Mouse (Mus musculus): ENCODE data around the gene Klc4. TPM values are rescaled to one million over a fixed set of nuclear protein-coding genes. Genes with fewer than 3 reads are reported as not detected.

Gene Klc4
- 25.1 and 32.1 TPM in 2 replicates for total RNA-seq (2014; rRNA removed)
- polyA plus RNA-seq (2015; fragmentation: Nextera tagmentation; extraction: Ambion mirVana): 23.0 and 24.0 TPM in 2 replicates

DNA sequence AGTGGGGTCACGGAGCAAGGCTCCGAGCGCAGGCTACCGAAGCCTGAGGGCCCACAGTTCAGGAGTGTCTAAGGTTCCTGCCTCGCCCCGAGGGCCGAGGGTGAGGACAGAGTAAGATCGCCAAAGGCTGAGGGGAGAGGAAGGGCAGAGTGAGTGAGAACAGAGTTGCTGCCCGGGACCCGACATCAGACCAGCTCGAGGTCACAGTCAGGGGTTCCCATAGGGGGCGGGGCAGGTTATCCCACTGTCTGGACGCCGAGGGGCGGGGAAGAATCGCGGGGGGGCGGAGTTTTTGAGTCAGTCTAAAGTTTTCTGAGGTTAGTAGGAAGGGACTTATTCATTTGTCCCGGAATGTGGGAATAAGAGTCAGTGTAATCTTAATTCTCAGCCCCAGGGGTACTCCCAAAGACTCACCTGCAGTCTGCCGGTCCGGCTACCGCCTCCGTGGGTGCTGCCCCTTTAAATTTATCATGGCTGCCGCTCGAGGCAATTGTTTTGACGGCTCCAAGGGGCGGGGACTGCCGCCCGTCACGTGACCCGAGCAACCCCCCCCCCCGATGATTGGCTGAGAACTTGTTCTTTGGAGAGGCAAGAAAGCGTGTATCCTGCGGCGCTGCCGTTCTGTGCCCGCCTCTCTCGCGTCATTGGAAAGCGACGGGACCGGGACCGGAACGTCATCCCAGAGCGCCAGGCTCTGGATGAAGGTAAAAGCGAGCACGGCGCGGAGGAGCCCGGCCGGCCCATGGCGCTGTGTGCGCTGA, at the start of gene Klc4, which contains the start of gene Mrpl2:
Gene Klc4, minus strand, starts transcription at position 462 of the 761 bp plus-strand sequence.
Gene Mrpl2, plus strand, starts transcription at position 669 of the 761 bp plus-strand sequence.
- WGBS: under 1% methylated on average over 52 of the region's 53 CpGs
- Histone ChIP-seq H3K4me3 (ENCODE audit: low read length) (peak within 1 kb of the TSS; percentile 59), H3K4me2 (ENCODE audit: low read depth, low read length) (peak within 1 kb of the TSS; percentile 97), H3K9ac (replicated peaks; ENCODE audit: low read length) (peak within 1 kb of the TSS; percentile 77), H3K27ac (peak within 1 kb of the TSS; percentile 85), H3K27me3 (ENCODE audit: insufficient read depth, low read length) (no peaks in the 10 kb centered on the region), H3K9me3 (ENCODE audit: low read length) (no peaks in the 10 kb centered on the region), H3K4me1 (ENCODE audit: insufficient read depth, low read length) (peaks cover 10% of the 10 kb centered on the region; the same call in 1 of the 2 replicates), H3K36me3 (ENCODE audit: insufficient read depth, low read length) (peaks cover 10% of the 10 kb centered on the region; the same call in 1 of the 2 replicates)
- peak; percentile 75 for ATAC-seq
- TF ChIP-seq CTCF (IDR thresholded peaks at IDR 0.05; ENCODE audit: low read depth): no peak
- peak; percentile 98 for DNase-seq (ENCODE audit: low spot score)

DNA sequence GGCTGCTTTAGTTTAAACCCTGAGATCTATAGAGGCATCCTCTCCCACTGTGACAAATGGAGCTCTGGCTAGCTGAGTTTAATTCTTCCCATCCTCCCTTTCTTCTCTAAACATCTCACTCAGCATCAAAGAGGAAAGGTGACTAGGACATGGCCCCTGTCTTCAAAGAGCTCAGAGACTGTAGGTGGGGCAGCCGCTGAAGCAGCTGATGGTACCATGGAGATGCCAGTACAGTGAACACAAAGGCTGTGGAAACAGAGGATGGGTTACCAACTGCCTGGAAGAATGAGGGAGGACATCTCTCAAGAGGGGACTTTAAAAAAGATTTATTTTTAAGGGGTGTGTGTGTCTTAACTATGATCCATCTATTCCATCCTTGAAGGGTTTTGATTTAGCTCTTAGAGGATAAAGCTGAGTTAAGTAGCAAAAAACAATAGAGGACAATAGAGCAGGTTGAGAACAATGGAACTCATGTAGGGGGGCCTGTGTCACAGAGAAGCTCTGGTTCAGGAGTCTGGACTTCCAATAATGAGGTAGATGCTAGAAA, 48.8 kb upstream of the Klc4 start:
- ATAC-seq: no peak
- 59% methylated on average over 1 of the region's 1 CpGs for WGBS
- H3K4me1 ChIP-seq (ENCODE audit: insufficient read depth, low read length): no peaks in the 10 kb centered on the region
- H3K4me3 ChIP-seq (ENCODE audit: low read length): no peak overlapping the region
- H3K27me3 ChIP-seq (ENCODE audit: insufficient read depth, low read length): no peaks in the 10 kb centered on the region
- no peak for DNase-seq (ENCODE audit: low spot score)
- H3K4me2 ChIP-seq (ENCODE audit: low read depth, low read length): no peak overlapping the region
- no peak for TF ChIP-seq CTCF (IDR thresholded peaks at IDR 0.05; ENCODE audit: low read depth)
- H3K36me3 ChIP-seq (ENCODE audit: insufficient read depth, low read length): peaks cover 16% of the 10 kb centered on the region; the same call in 1 of the 2 replicates
- no peak overlapping the region for H3K27ac ChIP-seq
- H3K9me3 ChIP-seq (ENCODE audit: low read length): no peaks in the 10 kb centered on the region
- H3K9ac ChIP-seq (replicated peaks; ENCODE audit: low read length): no peak overlapping the region

DNA sequence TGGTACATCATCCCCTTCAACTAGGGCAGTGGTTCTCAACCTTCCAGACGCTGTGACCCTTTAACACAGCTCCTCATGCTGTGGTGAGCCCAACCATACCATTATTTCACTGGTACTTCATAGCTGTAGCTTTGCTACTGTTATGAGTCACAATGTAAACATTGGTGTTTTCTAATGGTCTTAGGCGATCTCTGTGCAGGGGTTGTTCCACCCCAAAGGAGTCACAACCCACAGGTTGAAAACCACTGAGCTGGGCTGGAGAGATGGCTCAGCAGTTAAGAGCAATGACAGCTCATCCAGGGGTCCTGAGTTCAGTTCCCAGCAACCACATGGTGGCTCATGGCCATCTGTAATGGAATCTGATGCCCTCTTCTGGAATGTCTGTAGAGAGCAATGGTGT, 45.6 kb upstream of the Klc4 start:
- H3K4me1 ChIP-seq (ENCODE audit: insufficient read depth, low read length): no peaks in the 10 kb centered on the region
- H3K9ac ChIP-seq (replicated peaks; ENCODE audit: low read length): no peak overlapping the region
- H3K27ac ChIP-seq: no peak overlapping the region
- TF ChIP-seq CTCF (IDR thresholded peaks at IDR 0.05; ENCODE audit: low read depth): no peak
- no peak overlapping the region for H3K4me2 ChIP-seq (ENCODE audit: low read depth, low read length)
- WGBS: 96% methylated on average over 2 of the region's 2 CpGs
- DNase-seq (ENCODE audit: low spot score) (no peak), ATAC-seq (no peak)
- H3K27me3 ChIP-seq (ENCODE audit: insufficient read depth, low read length): no peaks in the 10 kb centered on the region
- H3K4me3 ChIP-seq (ENCODE audit: low read length): no peak overlapping the region
- H3K9me3 ChIP-seq (ENCODE audit: low read length): no peaks in the 10 kb centered on the region
- peaks cover 15% of the 10 kb centered on the region; the same call in 1 of the 2 replicates for H3K36me3 ChIP-seq (ENCODE audit: insufficient read depth, low read length)

DNA sequence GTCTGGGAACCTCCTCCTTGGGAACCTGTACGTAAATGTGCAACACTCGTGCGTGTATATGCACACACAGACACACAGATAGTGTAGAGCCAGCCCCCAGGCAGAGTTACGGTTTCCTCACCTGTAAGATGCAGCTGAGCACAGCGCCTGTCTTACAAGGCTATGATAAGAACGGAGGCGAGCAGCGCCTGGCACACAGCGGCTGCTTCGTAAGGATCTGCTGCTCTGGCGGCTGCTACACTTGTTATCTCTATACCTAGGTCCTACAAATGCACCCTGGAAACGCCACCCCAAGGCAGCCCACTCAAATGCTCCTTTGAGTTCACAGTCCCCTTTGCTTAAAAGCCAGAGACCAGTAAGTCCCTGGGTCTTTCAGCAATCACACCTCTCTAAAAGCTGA, 44.8 kb upstream of the Klc4 start:
- DNase-seq (ENCODE audit: low spot score) (no peak), ATAC-seq (no peak)
- H3K36me3 ChIP-seq (ENCODE audit: insufficient read depth, low read length): peaks cover 21% of the 10 kb centered on the region
- no peak overlapping the region for H3K9ac ChIP-seq (replicated peaks; ENCODE audit: low read length)
- 96% methylated on average over 12 of the region's 12 CpGs for WGBS
- H3K4me1 ChIP-seq (ENCODE audit: insufficient read depth, low read length): no peaks in the 10 kb centered on the region
- no peak overlapping the region for H3K4me3 ChIP-seq (ENCODE audit: low read length)
- H3K27me3 ChIP-seq (ENCODE audit: insufficient read depth, low read length): no peaks in the 10 kb centered on the region
- H3K4me2 ChIP-seq (ENCODE audit: low read depth, low read length): no peak overlapping the region
- H3K27ac ChIP-seq: no peak overlapping the region
- no peaks in the 10 kb centered on the region for H3K9me3 ChIP-seq (ENCODE audit: low read length)
- TF ChIP-seq CTCF (IDR thresholded peaks at IDR 0.05; ENCODE audit: low read depth): no peak

DNA sequence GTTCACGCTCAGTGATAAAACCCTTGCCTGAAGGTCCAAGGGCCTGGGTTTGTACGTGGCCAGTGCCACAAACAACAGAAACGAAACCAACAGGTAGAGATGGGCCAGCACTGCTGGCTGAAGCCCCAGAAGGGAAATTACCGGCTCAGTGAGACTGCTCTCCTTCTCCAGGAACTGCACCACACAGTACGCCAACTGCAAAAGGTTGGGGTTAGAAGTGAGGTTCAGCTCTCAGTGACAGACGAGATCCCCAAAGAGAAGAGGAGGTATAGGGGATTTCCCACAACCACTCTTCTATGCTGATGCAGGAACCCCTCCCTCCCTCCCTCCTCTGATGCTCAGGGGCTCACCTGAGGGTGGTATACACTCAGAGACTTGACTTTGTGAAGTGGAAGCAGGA, 40.1 kb upstream of the Klc4 start:
- ATAC-seq (no peak), DNase-seq (ENCODE audit: low spot score) (no peak)
- Histone ChIP-seq H3K36me3 (ENCODE audit: insufficient read depth, low read length) (peaks cover 44% of the 10 kb centered on the region), H3K27ac (no peak overlapping the region), H3K9me3 (ENCODE audit: low read length) (no peaks in the 10 kb centered on the region), H3K27me3 (ENCODE audit: insufficient read depth, low read length) (no peaks in the 10 kb centered on the region), H3K9ac (replicated peaks; ENCODE audit: low read length) (no peak overlapping the region), H3K4me2 (ENCODE audit: low read depth, low read length) (no peak overlapping the region), H3K4me3 (ENCODE audit: low read length) (no peak overlapping the region), H3K4me1 (ENCODE audit: insufficient read depth, low read length) (no peaks in the 10 kb centered on the region)
- TF ChIP-seq CTCF (IDR thresholded peaks at IDR 0.05; ENCODE audit: low read depth): no peak
- WGBS: 91% methylated on average over 6 of the region's 6 CpGs

DNA sequence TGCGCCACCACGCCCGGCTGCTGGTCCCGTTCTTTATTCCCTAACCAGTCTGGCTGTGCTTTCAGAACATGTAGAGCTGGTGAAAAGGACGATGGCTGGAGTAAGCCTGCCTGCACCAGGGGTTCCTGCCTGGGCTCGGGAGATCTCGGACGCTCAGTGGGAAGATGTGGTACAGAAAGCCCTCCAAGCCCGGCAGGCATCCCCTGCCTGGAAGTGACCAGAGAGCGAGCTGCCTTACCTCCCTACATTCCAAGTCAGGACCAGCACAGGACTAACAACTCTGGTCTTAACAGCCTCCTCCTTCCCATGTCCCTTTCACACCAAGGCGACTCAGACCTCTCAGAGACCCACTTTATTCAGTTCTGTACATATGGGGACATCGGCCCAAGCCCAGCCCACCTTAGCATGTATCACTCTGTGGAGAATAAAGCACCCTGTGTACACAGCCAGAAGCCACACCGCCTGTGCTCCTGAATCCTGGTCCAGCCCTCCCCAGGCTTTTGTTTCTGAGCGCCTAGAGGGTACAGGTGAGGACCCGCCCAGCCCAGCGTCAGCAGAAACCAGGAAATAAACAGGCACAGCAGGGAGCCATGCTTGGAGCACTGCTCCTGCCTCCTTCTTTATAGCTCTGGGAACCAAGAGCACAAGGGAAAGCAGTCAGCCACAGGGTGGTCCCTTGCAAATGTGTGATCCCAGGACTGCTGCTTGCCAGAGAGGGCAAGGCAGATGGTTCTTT, 37.0 kb upstream of the Klc4 start:
- Histone ChIP-seq H3K4me1 (ENCODE audit: insufficient read depth, low read length) (peaks cover 9% of the 10 kb centered on the region; the same call in 1 of the 2 replicates), H3K36me3 (ENCODE audit: insufficient read depth, low read length) (peaks cover 44% of the 10 kb centered on the region), H3K9ac (replicated peaks; ENCODE audit: low read length) (no peak overlapping the region), H3K4me2 (ENCODE audit: low read depth, low read length) (no peak overlapping the region), H3K27ac (no peak overlapping the region), H3K9me3 (ENCODE audit: low read length) (no peaks in the 10 kb centered on the region), H3K27me3 (ENCODE audit: insufficient read depth, low read length) (no peaks in the 10 kb centered on the region), H3K4me3 (ENCODE audit: low read length) (no peak overlapping the region)
- DNase-seq (ENCODE audit: low spot score) (no peak), ATAC-seq (no peak)
- TF ChIP-seq CTCF (IDR thresholded peaks at IDR 0.05; ENCODE audit: low read depth): no peak
- 84% methylated on average over 16 of the region's 16 CpGs for WGBS

Data from hindbrain, postnatal 0 days (tissue).